Mouse (Mus musculus) CH12.LX (cell line): ENCODE results near the gene Dab2.

Source experiments
- CTCF ChIP-seq, 2 experiments: IDR thresholded peaks in 1 of 2; conservative IDR thresholded peaks in 1 of 2; 2 replicates each; pipeline ENCODE4 v1.5.1; 2011 to 2012; ENCODE audit warnings: low read depth in 2 of 2, low read length in 2 of 2, improper control_type of control experiment in 1 of 2, inconsistent platforms in 1 of 2, mild to moderate bottlenecking in 1 of 2, moderate library complexity in 1 of 2
- EP300 ChIP-seq: IDR thresholded peaks from 2 replicates; pipeline ENCODE4 v1.6.1; 2011; ENCODE audit warnings: low read length, improper control_type of control experiment
- GABPA ChIP-seq: IDR thresholded peaks from 2 replicates; pipeline ENCODE4 v1.6.1; 2012; ENCODE audit warnings: low read depth, low read length, improper control_type of control experiment, inconsistent platforms; ENCODE audit not compliant: insufficient replicate concordance
- MAFK ChIP-seq: IDR thresholded peaks from 2 replicates; pipeline ENCODE4 v1.6.1; 2011; ENCODE audit warnings: low read length, improper control_type of control experiment; ENCODE audit not compliant: insufficient replicate concordance
- MAZ ChIP-seq: IDR thresholded peaks from 2 replicates; pipeline ENCODE4 v1.6.1; 2012; ENCODE audit warnings: low read depth, mild to moderate bottlenecking, inconsistent platforms, low read length, improper control_type of control experiment, moderate library complexity
- MEF2A ChIP-seq: IDR thresholded peaks from 2 replicates; pipeline ENCODE4 v1.6.1; 2014; ENCODE audit warnings: low read depth, mild to moderate bottlenecking, inconsistent platforms, low read length, improper control_type of control experiment, borderline replicate concordance
- PAX5 ChIP-seq: IDR thresholded peaks from 2 replicates; pipeline ENCODE4 v1.6.1; 2012; ENCODE audit warnings: low read length, inconsistent platforms, mixed read lengths
- POLR2A ChIP-seq: IDR thresholded peaks from 2 replicates; pipeline ENCODE4 v1.6.1; 2011; ENCODE audit warnings: low read depth, mild to moderate bottlenecking, improper control_type of control experiment, low read length
- SIN3A ChIP-seq: IDR thresholded peaks from 2 replicates; pipeline ENCODE4 v1.6.1; 2012; ENCODE audit warnings: low read length, improper control_type of control experiment, inconsistent platforms
- USF1 ChIP-seq: IDR thresholded peaks from 2 replicates; pipeline ENCODE4 v1.6.1; 2014; ENCODE audit warnings: low read depth, mild to moderate bottlenecking, inconsistent platforms, low read length, improper control_type of control experiment
- USF2 ChIP-seq: conservative IDR thresholded peaks from 2 replicates; pipeline ENCODE4 v1.6.1; 2011; ENCODE audit warnings: low read depth, low read length, improper control_type of control experiment
- ZC3H11A ChIP-seq: IDR thresholded peaks from 2 replicates; pipeline ENCODE4 v1.6.1; 2012; ENCODE audit warnings: low read depth, mild to moderate bottlenecking, inconsistent platforms, low read length, improper control_type of control experiment
- ZNF384 ChIP-seq: IDR thresholded peaks from 2 replicates; pipeline ENCODE4 v1.6.1; 2012; ENCODE audit warnings: low read depth, low read length, improper control_type of control experiment, inconsistent platforms

- TF ChIP-seq CTCF (conservative IDR thresholded peaks at IDR 0.05 in 1 of 2, IDR thresholded peaks at IDR 0.05 in 1 of 2; ENCODE audit: low read depth in 2 of 2, low read length in 2 of 2): no peak
- TF ChIP-seq USF1: no peak
- TF ChIP-seq EP300: no peak
- no peak for TF ChIP-seq POLR2A
- TF ChIP-seq PAX5: no peak
- TF ChIP-seq SIN3A: no peak
- no peak for TF ChIP-seq MAZ
- no peak for TF ChIP-seq ZC3H11A
- no peak for TF ChIP-seq USF2
- no peak for TF ChIP-seq MAFK
- no peak for TF ChIP-seq ZNF384
- no peak for TF ChIP-seq MEF2A
- no peak for TF ChIP-seq GABPA
These were observed 54.3 kb downstream of the Dab2 start for GRCm38 (mm10) chr15:6353901-6354300.
